Mouse (Mus musculus): ENCODE data around the gene Krt17.

DNA sequence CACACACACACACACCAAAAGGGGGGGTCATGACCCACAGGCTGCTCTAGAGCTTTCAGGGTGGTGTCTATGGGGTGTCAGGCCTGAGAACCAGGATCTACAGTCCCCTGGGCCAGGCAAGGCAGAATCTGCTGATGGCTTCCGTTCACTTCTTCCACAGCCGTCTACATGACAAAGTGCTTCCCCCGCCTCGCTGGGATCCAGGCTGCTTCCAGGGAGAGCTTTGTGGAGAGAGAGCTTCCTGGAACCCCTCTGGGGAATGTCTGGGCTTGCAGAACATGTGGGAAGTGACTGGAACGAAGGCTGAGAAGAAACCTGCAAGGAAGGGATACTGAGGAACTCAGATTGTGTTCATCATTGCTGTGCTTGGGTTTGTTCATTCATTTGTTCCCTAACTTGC is 17.9 kb upstream of the Krt17 start:
- TF ChIP-seq POLR2AphosphoS5 (IDR thresholded peaks at IDR 0.05; ENCODE audit: borderline replicate concordance, low read depth, low read length) (no peak), GATA1 (IDR thresholded peaks at IDR 0.05; ENCODE audit: low read depth, low read length) (no peak), POLR2A (IDR thresholded peaks at IDR 0.05; ENCODE audit: control insufficient read depth in 1 of 2, insufficient read depth in 1 of 2, low read depth in 1 of 2, low read length in 2 of 2, poor library complexity in 1 of 2) (no peak), BHLHE40 (IDR thresholded peaks at IDR 0.05; ENCODE audit: borderline replicate concordance, low read depth, low read length) (no peak), E2F4 (IDR thresholded peaks at IDR 0.05; ENCODE audit: borderline replicate concordance, low read depth, low read length) (no peak)

All from MEL (cell line).